Mouse (Mus musculus): ENCODE data around the gene Clmp. TPM values are rescaled to one million over a fixed set of nuclear protein-coding genes. Genes with fewer than 3 reads are reported as not detected.

The Clmp gene
- polyA plus RNA-seq, 1 experiment = 3.8 TPM

- TF ChIP-seq USF1 (IDR thresholded peaks at IDR 0.05; ENCODE audit: low read depth) (no peak), E2F4 (IDR thresholded peaks at IDR 0.05; ENCODE audit: insufficient read depth) (no peak)
Measured at GRCm38 (mm10) chr9:40639536-40640187, 46.1 kb upstream of the Clmp start.

GRCm38 (mm10) chr9:40641318-40641717, 44.4 kb upstream of the Clmp start:
- no peak overlapping the region for H3ac ChIP-seq (ENCODE audit: control insufficient read depth, insufficient read length)
- no peak overlapping the region for H3K4me2 ChIP-seq (ENCODE audit: low read depth)
- H3K79me2 ChIP-seq (ENCODE audit: control insufficient read depth, insufficient read depth) = no peaks in the 10 kb centered on the region
- no peaks in the 10 kb centered on the region for H3K36me3 ChIP-seq (ENCODE audit: control insufficient read depth, insufficient read depth)
- H3K4me3 ChIP-seq = no peak overlapping the region
- no peaks in the 10 kb centered on the region for H3K27me3 ChIP-seq (ENCODE audit: control insufficient read depth, insufficient read depth, insufficient read length)
- no peak for TF ChIP-seq REST (IDR thresholded peaks at IDR 0.05; ENCODE audit: insufficient read depth, insufficient read length)
- TF ChIP-seq POLR2A (IDR thresholded peaks at IDR 0.05; ENCODE audit: insufficient read length, low read depth) = no peak
- TF ChIP-seq CEBPB (IDR thresholded peaks at IDR 0.05; ENCODE audit: insufficient read depth, poor library complexity, severe bottlenecking) = peak; percentile 85
- TF ChIP-seq MYOD1 (IDR thresholded peaks at IDR 0.05; ENCODE audit: control insufficient read depth in 1 of 3, insufficient read length in 2 of 3, low read depth in 2 of 3) = no peak
- TF ChIP-seq E2F4 (IDR thresholded peaks at IDR 0.05; ENCODE audit: insufficient read depth) = no peak
- TF ChIP-seq SRF (IDR thresholded peaks at IDR 0.05; ENCODE audit: control insufficient read depth, insufficient read length, low read depth) = no peak

More at GRCm38 (mm10) chr9:40639536-40640187, 46.1 kb upstream of the Clmp start:
- Histone ChIP-seq H3K27me3 (ENCODE audit: control insufficient read depth, insufficient read depth, insufficient read length) (no peaks in the 10 kb centered on the region), H3K4me2 (ENCODE audit: low read depth) (no peak overlapping the region), H3K36me3 (ENCODE audit: control insufficient read depth, insufficient read depth) (no peaks in the 10 kb centered on the region), H3K4me3 (no peak overlapping the region), H3K79me2 (ENCODE audit: control insufficient read depth, insufficient read depth) (no peaks in the 10 kb centered on the region), H3ac (ENCODE audit: control insufficient read depth, insufficient read length) (no peak overlapping the region)

- no peaks in the 10 kb centered on the region for H3K36me3 ChIP-seq (ENCODE audit: control insufficient read depth, insufficient read depth)
- H3K4me2 ChIP-seq (ENCODE audit: low read depth) = no peak overlapping the region
- H3K4me3 ChIP-seq = no peak overlapping the region
- H3K27me3 ChIP-seq (ENCODE audit: control insufficient read depth, insufficient read depth, insufficient read length) = no peaks in the 10 kb centered on the region
- TF ChIP-seq TCF12 (IDR thresholded peaks at IDR 0.05; ENCODE audit: insufficient read depth, poor library complexity, severe bottlenecking) (no peak), MAX (IDR thresholded peaks at IDR 0.05; ENCODE audit: low read depth) (no peak), E2F4 (IDR thresholded peaks at IDR 0.05; ENCODE audit: insufficient read depth) (no peak), USF1 (IDR thresholded peaks at IDR 0.05; ENCODE audit: low read depth) (no peak)
- H3K79me2 ChIP-seq (ENCODE audit: control insufficient read depth, insufficient read depth) = no peaks in the 10 kb centered on the region
- no peak overlapping the region for H3ac ChIP-seq (ENCODE audit: control insufficient read depth, insufficient read length)
Measured at GRCm38 (mm10) chr9:40642470-40643220, 43.1 kb upstream of the Clmp start.

GRCm38 (mm10) chr9:40649444-40649843, 36.3 kb upstream of the Clmp start:
- TF ChIP-seq USF1 (IDR thresholded peaks at IDR 0.05; ENCODE audit: low read depth) (no peak), POLR2AphosphoS2 (IDR thresholded peaks at IDR 0.05; ENCODE audit: insufficient read length, low read depth) (no peak), SRF (IDR thresholded peaks at IDR 0.05; ENCODE audit: control insufficient read depth, insufficient read length, low read depth) (no peak), CEBPB (IDR thresholded peaks at IDR 0.05; ENCODE audit: insufficient read depth, poor library complexity, severe bottlenecking) (no peak), MYOG (IDR thresholded peaks at IDR 0.05; ENCODE audit: control insufficient read depth in 1 of 3, insufficient read depth in 1 of 3, insufficient read length in 2 of 3, low read depth in 2 of 3) (no peak), MAX (IDR thresholded peaks at IDR 0.05; ENCODE audit: low read depth) (no peak), REST (IDR thresholded peaks at IDR 0.05; ENCODE audit: insufficient read depth, insufficient read length) (no peak), MYOD1 (IDR thresholded peaks at IDR 0.05; ENCODE audit: control insufficient read depth in 1 of 3, insufficient read length in 2 of 3, low read depth in 2 of 3) (no peak), TCF3 (IDR thresholded peaks at IDR 0.05; ENCODE audit: insufficient read length, low read depth) (no peak), E2F4 (IDR thresholded peaks at IDR 0.05; ENCODE audit: insufficient read depth) (no peak), POLR2A (IDR thresholded peaks at IDR 0.05; ENCODE audit: insufficient read length, low read depth) (no peak), TCF12 (IDR thresholded peaks at IDR 0.05; ENCODE audit: insufficient read depth, poor library complexity, severe bottlenecking) (no peak)
- Histone ChIP-seq H3K27me3 (ENCODE audit: control insufficient read depth, insufficient read depth, insufficient read length) (no peaks in the 10 kb centered on the region), H3ac (ENCODE audit: control insufficient read depth, insufficient read length) (no peak overlapping the region), H3K36me3 (ENCODE audit: control insufficient read depth, insufficient read depth) (no peaks in the 10 kb centered on the region), H3K4me2 (ENCODE audit: low read depth) (no peak overlapping the region), H3K79me2 (ENCODE audit: control insufficient read depth, insufficient read depth) (no peaks in the 10 kb centered on the region), H3K4me3 (no peak overlapping the region)

- no peaks in the 10 kb centered on the region for H3K79me2 ChIP-seq (ENCODE audit: control insufficient read depth, insufficient read depth)
- no peak overlapping the region for H3K4me3 ChIP-seq
- no peak overlapping the region for H3K4me2 ChIP-seq (ENCODE audit: low read depth)
- no peak overlapping the region for H3ac ChIP-seq (ENCODE audit: control insufficient read depth, insufficient read length)
- H3K36me3 ChIP-seq (ENCODE audit: control insufficient read depth, insufficient read depth) = no peaks in the 10 kb centered on the region
- no peaks in the 10 kb centered on the region for H3K27me3 ChIP-seq (ENCODE audit: control insufficient read depth, insufficient read depth, insufficient read length)
- TF ChIP-seq TCF3 (IDR thresholded peaks at IDR 0.05; ENCODE audit: insufficient read length, low read depth) (no peak), POLR2AphosphoS2 (IDR thresholded peaks at IDR 0.05; ENCODE audit: insufficient read length, low read depth) (no peak), REST (IDR thresholded peaks at IDR 0.05; ENCODE audit: insufficient read depth, insufficient read length) (no peak), CEBPB (IDR thresholded peaks at IDR 0.05; ENCODE audit: insufficient read depth, poor library complexity, severe bottlenecking) (no peak), MYOG (IDR thresholded peaks at IDR 0.05; ENCODE audit: control insufficient read depth in 1 of 3, insufficient read depth in 1 of 3, insufficient read length in 2 of 3, low read depth in 2 of 3) (no peak), POLR2A (IDR thresholded peaks at IDR 0.05; ENCODE audit: insufficient read length, low read depth) (no peak), TCF12 (IDR thresholded peaks at IDR 0.05; ENCODE audit: insufficient read depth, poor library complexity, severe bottlenecking) (no peak), MYOD1 (IDR thresholded peaks at IDR 0.05; ENCODE audit: control insufficient read depth in 1 of 3, insufficient read length in 2 of 3, low read depth in 2 of 3) (no peak), MAX (IDR thresholded peaks at IDR 0.05; ENCODE audit: low read depth) (no peak), E2F4 (IDR thresholded peaks at IDR 0.05; ENCODE audit: insufficient read depth) (no peak), USF1 (IDR thresholded peaks at IDR 0.05; ENCODE audit: low read depth) (no peak), SRF (IDR thresholded peaks at IDR 0.05; ENCODE audit: control insufficient read depth, insufficient read length, low read depth) (no peak)
Measured at GRCm38 (mm10) chr9:40649983-40650382, 35.8 kb upstream of the Clmp start.

Data from myocyte (in vitro differentiated cells).